Mouse (Mus musculus) liver, embryonic 15.5 days (tissue): Measurements from ENCODE around the gene Zscan20. TPM values are rescaled to one million over a fixed set of nuclear protein-coding genes. Genes with fewer than 3 reads are reported as not detected.

Source experiments
- ATAC-seq: fragments of 200-750 bp; cut with Nextera tagmentation; 2 replicates; pipeline ENCODE4 v1.8.0; 2017; ENCODE audit warnings: moderate number of reproducible peaks, mild to moderate bottlenecking, moderate library complexity; ENCODE audit not compliant: insufficient read depth
- H3K27ac ChIP-seq: fragments of 300-500 bp; sonication (generic); replicated peaks from 2 replicates; pipeline ENCODE4 v1.5.1; 2015; ENCODE audit warnings: mild to moderate bottlenecking, inconsistent platforms
- H3K27me3 ChIP-seq: fragments of 300-500 bp; sonication (generic); 2 replicates; pipeline ENCODE4 v1.6.1; 2015; ENCODE audit warnings: mild to moderate bottlenecking, inconsistent platforms
- H3K36me3 ChIP-seq: fragments of 300-500 bp; sonication (generic); replicated peaks from 2 replicates; pipeline ENCODE4 v1.6.1; 2015; ENCODE audit warnings: moderate library complexity, mild to moderate bottlenecking, inconsistent platforms
- H3K4me1 ChIP-seq: fragments of 300-500 bp; sonication (generic); replicated peaks from 2 replicates; pipeline ENCODE4 v1.6.1; 2015; ENCODE audit warnings: inconsistent platforms
- H3K4me2 ChIP-seq: fragments of 300-500 bp; sonication (generic); 2 replicates; pipeline ENCODE4 v1.6.1; 2015; ENCODE audit warnings: moderate library complexity, mild to moderate bottlenecking, inconsistent platforms
- H3K4me3 ChIP-seq: fragments of 300-500 bp; sonication (generic); replicated peaks from 2 replicates; pipeline ENCODE4 v1.5.1; 2015; ENCODE audit warnings: mild to moderate bottlenecking, inconsistent platforms
- H3K9ac ChIP-seq: fragments of 300-500 bp; sonication (generic); 2 replicates; pipeline ENCODE4 v1.6.1; 2015; ENCODE audit warnings: moderate library complexity, mild to moderate bottlenecking, inconsistent platforms
- H3K9me3 ChIP-seq: fragments of 300-500 bp; sonication (generic); replicated peaks from 2 replicates; pipeline ENCODE4 v1.6.1; 2016; ENCODE audit warnings: inconsistent platforms
- WGBS: fragments of 180-500 bp; shearing (Covaris S2); methylation state at CpG from one replicate; pipeline ENCODE4 v1.1.7; 2015; ENCODE audit warnings: mixed read lengths; ENCODE audit not compliant: insufficient replicate concordance; 5-methylcytosine and 5-hydroxymethylcytosine counted together
- polyA plus RNA-seq: library from polyadenylated mRNA; unstranded; fragments of >200 nt; fragmentation: Nextera tagmentation; extraction: Ambion mirVana; gene quantifications from 2 replicates; pipeline ENCODE4 v1.2.1, GENCODE M21; 2015

The Zscan20 gene
- 0.79 and 0.84 TPM in 2 replicates for polyA plus RNA-seq

DNA sequence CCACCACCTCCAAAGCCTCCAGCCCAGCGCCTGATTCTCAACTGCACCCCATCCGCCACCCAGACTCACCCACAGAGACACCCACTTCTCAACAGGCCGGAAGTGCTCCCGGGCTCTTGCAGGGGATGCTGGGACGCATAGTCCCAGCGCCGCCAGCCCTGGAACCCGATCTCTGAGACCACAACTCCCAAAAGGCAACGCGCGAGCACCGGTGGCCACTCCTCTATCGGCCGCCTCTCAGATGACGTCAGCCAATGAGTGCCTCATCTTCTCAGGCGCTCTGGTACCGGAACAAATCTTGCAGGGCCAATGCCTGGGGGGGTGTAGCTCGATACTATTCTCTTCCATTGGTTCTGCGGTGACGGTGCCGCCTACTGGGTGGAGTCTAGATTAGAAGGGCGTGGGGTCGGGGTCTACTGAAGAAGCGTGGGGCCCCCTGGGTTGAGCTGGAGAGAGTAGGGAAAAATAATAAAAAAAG, at the start of gene Zscan20:
Zscan20 (minus strand) TSS at position 174 of the 478 bp plus-strand sequence.
- no peaks in the 10 kb centered on the region for H3K36me3 ChIP-seq
- H3K27me3 ChIP-seq: 0 out of 2 replicates have a peak, but pooled peaks cover 7% of the 10 kb centered on the region
- H3K4me1 ChIP-seq: peaks cover 23% of the 10 kb centered on the region
- ATAC-seq: peak; percentile 98
- under 1% methylated on average over 24 of the region's 24 CpGs for WGBS
- H3K4me2 ChIP-seq: peak within 1 kb of the TSS; percentile 90
- no peaks in the 10 kb centered on the region for H3K9me3 ChIP-seq
- peak within 1 kb of the TSS; percentile 55 for H3K9ac ChIP-seq
- peak within 1 kb of the TSS; percentile 64 for H3K27ac ChIP-seq
- peak within 1 kb of the TSS; percentile 74 for H3K4me3 ChIP-seq

DNA sequence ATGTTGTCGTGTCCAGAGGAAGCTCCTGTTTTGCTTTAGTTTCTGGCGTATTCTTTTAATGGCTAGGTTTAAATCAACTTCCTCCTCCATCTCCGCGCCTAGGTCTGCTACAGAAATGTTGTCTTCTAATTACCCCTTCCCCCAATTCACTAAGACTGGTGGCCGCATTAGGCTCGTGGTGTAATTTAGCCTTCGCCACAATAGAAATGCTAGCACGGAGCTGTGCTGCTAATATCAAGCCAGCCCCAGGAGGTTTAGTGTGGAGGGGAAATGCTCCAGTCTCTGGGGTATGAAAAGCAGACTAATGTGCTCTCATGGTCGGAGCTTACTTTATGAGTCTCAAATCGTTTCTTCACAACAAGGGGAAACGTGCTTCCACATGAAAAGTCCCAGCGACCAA, 45.5 kb upstream of the Zscan20 start:
- Histone ChIP-seq H3K36me3 (no peaks in the 10 kb centered on the region), H3K27ac (no peak overlapping the region), H3K9me3 (no peaks in the 10 kb centered on the region), H3K9ac (peak overlapping the region; percentile 56; the same call in 1 of the 2 replicates), H3K27me3 (peaks cover 18% of the 10 kb centered on the region), H3K4me1 (peaks cover 19% of the 10 kb centered on the region), H3K4me2 (peak overlapping the region; percentile 88), H3K4me3 (peak overlapping the region; percentile 63)
- no peak for ATAC-seq
- WGBS: 7% methylated on average over 12 of the region's 12 CpGs

DNA sequence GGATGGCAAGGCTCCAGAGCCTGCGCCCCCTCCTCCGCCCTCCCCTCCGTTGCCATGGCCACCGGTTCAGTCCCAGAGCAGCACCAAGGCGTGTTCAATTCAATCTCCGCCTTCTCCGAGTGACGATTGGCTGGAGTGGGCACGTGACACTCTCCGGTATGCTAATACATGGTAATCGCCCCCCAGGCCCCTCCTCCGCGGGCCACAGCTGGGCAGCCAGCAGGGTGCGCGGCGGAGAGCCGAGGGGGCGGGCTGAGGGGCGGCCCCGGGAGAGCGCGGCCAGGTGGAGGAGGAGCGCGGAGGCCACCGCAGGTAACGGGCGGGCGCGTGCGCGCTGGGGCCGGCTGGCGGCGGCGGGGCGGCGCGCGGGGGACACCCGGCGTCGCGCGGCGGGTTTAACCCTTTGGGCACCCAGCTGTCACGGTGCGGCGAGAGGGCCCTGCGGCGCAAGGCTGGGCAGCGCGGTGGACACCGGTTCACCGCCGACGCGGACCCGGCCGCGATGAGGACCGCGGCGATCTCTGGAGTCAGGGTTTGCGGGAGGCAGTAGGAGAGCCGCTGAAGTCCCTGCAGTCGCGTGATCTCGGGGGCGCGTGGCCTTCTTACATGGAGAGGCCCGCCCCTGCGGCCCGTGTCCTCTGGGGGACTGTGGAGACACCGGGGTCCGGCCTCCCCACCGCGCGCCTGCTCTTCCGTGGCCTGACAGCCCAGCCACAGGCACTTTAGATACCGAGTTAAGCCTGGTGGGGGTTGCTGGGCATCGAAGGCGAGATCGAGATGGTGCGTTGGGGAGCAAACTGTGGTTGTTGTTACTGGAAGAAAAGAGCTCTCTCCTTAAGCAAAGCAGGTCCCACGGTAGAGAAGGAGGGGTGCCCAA, 44.8 kb upstream of the Zscan20 start, which contains the start of gene Phc2:
Phc2 (plus strand) TSS at position 198 of the 877 bp plus-strand sequence.
- H3K36me3 ChIP-seq: no peaks in the 10 kb centered on the region
- H3K4me2 ChIP-seq: peak within 1 kb of the TSS; percentile 88
- H3K9me3 ChIP-seq: no peaks in the 10 kb centered on the region
- peaks cover 12% of the 10 kb centered on the region for H3K4me1 ChIP-seq
- peak within 1 kb of the TSS; percentile 56 for H3K9ac ChIP-seq
- peak; percentile 96 for ATAC-seq
- H3K4me3 ChIP-seq: peak within 1 kb of the TSS; percentile 63
- H3K27ac ChIP-seq: no peak within 1 kb of the TSS; the same call in 1 of the 2 replicates
- under 1% methylated on average over 84 of the region's 85 CpGs for WGBS
- peaks cover 18% of the 10 kb centered on the region for H3K27me3 ChIP-seq

DNA sequence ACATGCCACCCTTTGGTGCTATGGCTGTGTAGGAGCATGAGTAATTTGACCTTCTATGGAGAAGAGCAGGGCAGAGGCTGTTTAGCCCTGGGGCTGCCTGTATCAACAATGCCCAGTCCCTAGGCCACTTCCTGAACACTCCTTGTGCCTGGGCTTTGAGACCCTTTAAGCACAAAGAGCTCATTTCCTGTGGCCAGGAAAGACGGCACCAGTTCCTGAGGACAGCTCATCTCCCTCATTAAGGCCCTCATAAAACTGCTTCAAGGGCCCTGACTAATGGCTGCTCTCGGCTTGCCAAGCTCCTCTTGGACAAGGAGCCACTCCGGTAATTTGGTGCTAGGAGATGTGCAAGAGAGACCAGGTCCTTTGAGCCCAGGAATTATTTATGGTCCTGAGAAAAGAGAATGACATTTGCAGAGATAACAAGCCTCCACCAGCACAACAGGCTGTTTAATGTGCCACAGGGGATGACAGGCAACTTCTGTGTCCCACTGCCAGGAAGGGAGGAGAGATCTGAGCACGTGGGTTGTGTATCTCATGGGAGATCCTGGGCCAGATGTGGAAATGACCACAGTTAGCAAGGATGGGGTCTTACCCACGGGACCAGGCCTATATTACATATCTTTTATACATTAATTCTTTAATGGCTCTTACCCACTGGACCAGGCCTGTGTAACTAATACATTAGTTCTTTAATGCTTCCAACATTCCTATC, 42.8 kb upstream of the Zscan20 start:
- Histone ChIP-seq H3K4me1 (peaks cover 21% of the 10 kb centered on the region), H3K4me3 (no peak overlapping the region), H3K27me3 (peaks cover 18% of the 10 kb centered on the region), H3K27ac (0 out of 2 replicates have a peak overlapping the region, but pooled peaks have one; percentile 6), H3K4me2 (no peak overlapping the region), H3K9ac (no peak overlapping the region), H3K9me3 (no peaks in the 10 kb centered on the region), H3K36me3 (no peaks in the 10 kb centered on the region)
- ATAC-seq: no peak
- WGBS: 24% methylated on average over 5 of the region's 5 CpGs

DNA sequence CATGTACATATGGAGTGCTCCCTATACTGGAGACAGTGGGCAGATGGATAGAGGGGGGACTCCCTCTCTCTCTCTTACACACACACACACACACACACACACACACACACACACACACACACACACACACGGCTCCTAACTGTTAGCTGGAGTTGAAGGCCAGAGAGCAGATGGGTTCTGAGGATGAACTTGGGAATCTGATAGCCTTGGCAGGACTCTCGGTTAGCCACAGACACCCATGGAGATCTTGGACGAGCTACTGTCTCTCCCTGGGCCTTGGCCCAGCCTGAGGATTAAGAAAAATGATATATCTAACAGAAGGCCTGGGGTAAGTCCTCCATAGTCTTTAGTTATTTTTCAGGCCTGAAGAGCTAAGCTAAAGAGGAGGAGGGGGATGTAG, 41.6 kb upstream of the Zscan20 start:
- Histone ChIP-seq H3K4me3 (no peak overlapping the region), H3K36me3 (no peaks in the 10 kb centered on the region), H3K9me3 (no peaks in the 10 kb centered on the region), H3K9ac (no peak overlapping the region), H3K27ac (no peak overlapping the region), H3K4me1 (peaks cover 21% of the 10 kb centered on the region), H3K4me2 (no peak overlapping the region), H3K27me3 (peaks cover 18% of the 10 kb centered on the region)
- WGBS: 41% methylated on average over 3 of the region's 3 CpGs
- ATAC-seq: no peak

DNA sequence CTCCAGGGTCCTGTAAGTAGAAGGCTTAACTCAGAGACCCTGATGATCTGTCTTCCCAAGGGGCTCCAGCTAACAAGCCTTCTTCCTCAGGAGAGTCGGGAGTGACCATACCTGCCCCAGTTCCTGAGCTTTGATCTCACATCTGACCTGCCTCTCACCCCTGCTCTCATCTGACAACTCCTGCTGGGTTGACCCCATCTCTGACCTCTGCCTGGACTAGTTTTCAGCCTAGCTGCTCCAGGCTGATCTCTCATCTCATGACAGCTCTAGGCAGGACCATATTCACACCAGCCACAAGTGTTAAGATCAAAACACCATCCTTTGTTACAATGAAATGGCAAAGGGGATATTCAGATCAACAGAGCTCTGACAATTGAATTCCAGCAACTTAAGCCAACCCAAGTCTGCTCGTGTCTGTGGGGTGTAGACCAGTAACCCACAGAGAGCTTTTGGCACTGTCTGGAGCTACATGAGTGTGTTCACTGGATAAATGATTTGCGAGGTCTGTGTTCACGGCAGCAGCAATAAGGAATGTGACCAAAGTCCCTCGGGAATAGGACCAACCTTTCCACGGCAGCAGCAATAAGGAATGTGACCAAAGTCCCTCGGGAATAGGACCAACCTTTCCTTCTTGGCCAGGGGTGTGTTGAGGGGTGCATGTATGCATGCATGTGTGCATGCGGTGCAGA, 38.8 kb upstream of the Zscan20 start:
- H3K4me3 ChIP-seq: no peak overlapping the region
- no peak overlapping the region for H3K9ac ChIP-seq
- H3K27ac ChIP-seq: no peak overlapping the region
- no peak for ATAC-seq
- no peak overlapping the region for H3K4me2 ChIP-seq
- peaks cover 9% of the 10 kb centered on the region for H3K4me1 ChIP-seq
- H3K9me3 ChIP-seq: no peaks in the 10 kb centered on the region
- no peaks in the 10 kb centered on the region; the same call in 1 of the 2 replicates for H3K27me3 ChIP-seq
- 46% methylated on average over 8 of the region's 8 CpGs for WGBS
- no peaks in the 10 kb centered on the region for H3K36me3 ChIP-seq

DNA sequence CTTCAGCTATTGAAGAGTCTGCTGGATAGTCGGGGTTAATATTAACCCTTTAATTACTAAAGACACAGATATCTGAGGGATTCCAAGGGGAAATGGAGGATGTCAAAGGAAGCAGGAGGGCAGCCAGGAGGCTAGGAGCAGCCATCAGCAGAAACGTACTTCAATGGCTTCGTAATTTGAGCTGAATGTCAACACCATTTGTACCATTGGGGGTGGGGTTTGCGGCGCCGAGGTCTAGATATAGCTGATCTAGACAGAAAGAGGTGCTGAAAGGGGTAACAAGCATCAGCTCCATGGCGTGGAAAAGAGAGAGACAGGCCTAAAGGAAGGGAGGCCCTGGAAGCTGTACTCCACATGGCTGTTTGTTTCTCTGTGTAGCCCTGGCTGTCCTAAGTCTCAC, 36.9 kb upstream of the Zscan20 start:
- Histone ChIP-seq H3K4me3 (no peak overlapping the region), H3K4me2 (no peak overlapping the region), H3K27me3 (no peaks in the 10 kb centered on the region; the same call in 1 of the 2 replicates), H3K9me3 (no peaks in the 10 kb centered on the region), H3K9ac (no peak overlapping the region), H3K36me3 (no peaks in the 10 kb centered on the region), H3K4me1 (peaks cover 11% of the 10 kb centered on the region), H3K27ac (no peak overlapping the region)
- WGBS: 32% methylated on average over 7 of the region's 7 CpGs
- ATAC-seq: no peak

DNA sequence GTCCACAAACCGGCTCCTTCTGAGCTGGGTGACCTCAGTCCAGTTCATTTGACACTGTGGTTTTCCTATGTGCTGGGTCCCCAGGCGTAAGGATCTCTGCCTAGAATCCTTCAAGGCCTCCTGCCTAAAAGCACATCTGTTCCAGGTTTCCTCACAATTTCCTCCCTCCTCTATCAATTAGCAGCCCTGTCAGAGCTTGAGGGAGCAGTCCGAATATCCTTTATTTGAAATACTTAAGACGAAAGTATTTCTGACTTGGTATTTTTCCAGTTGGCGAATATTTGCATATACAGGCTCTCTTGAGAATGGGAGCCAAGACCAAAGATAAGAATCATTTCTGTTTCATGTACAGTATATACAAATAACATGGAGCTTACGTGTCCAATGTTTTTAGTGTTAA, 36.0 kb upstream of the Zscan20 start:
- Histone ChIP-seq H3K36me3 (no peaks in the 10 kb centered on the region), H3K4me2 (no peak overlapping the region), H3K27ac (no peak overlapping the region), H3K4me3 (no peak overlapping the region), H3K9ac (no peak overlapping the region), H3K27me3 (no peaks in the 10 kb centered on the region; the same call in 1 of the 2 replicates), H3K9me3 (no peaks in the 10 kb centered on the region), H3K4me1 (peaks cover 11% of the 10 kb centered on the region)
- no peak for ATAC-seq
- whole genome bisulfite sequencing: 52% methylated on average over 6 of the region's 6 CpGs

DNA sequence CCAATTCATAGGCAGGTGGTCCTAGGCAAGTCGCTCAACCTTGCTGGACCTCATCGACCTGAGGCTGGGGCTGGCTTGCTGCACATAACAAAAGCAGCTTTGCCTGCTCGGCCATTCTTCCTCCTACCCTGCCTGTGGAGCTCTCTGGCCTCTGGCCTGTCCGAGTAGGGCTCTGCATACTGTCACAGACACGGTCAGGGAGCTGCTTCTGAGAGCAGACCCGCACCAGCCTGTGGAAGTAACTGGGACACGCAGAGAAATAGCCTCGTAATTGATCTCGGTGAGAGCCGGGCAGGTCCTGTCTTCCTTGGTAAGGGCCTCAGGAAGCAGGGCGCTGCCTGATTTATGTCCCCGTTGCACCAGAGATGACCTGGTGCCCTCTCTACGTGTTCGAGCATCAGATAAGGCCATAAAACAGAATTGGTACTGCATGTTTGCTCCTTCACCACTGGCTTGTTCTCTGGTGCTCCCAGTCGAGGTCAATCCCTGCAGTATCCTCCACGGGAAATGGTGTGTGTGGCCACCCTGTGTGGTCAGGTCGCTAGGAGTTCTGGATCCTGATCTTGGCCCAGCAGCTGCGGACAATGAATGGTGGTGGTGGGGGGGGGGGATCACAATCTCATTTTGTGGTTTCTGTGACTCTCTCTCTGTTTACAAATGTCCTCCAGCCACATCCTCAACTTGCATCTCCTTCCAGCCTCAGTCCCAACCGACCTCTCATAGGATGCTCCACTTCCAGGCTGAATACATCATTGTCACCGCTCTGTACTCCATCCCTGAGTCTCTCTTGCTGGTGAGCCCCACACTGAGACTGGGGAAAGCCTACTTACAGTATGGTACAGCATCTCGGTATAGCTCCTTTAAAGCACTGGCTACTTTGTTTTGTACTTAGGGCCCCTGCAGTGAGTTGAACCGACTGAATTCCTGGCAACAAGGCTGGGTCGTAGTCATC, 32.1 kb upstream of the Zscan20 start:
- H3K36me3 ChIP-seq: no peaks in the 10 kb centered on the region
- WGBS: 25% methylated on average over 23 of the region's 23 CpGs
- H3K4me3 ChIP-seq: no peak overlapping the region
- no peak for ATAC-seq
- no peak overlapping the region for H3K27ac ChIP-seq
- H3K9ac ChIP-seq: no peak overlapping the region
- no peaks in the 10 kb centered on the region for H3K9me3 ChIP-seq
- H3K4me1 ChIP-seq: peaks cover 2% of the 10 kb centered on the region; the same call in 1 of the 2 replicates
- H3K27me3 ChIP-seq: 0 out of 2 replicates have a peak, but pooled peaks cover 4% of the 10 kb centered on the region
- no peak overlapping the region for H3K4me2 ChIP-seq
